Mouse (Mus musculus): ENCODE results near the gene Plscr4.

Plscr4 gene

GRCm38 (mm10) chr9:92504889-92505288 lies 47.7 kb downstream of the Plscr4 start:
- no peak for DNase-seq (ENCODE audit: low spot score in 2 of 2)

GRCm38 (mm10) chr9:92511696-92512095 lies 54.5 kb downstream of the Plscr4 start:
- no peak for DNase-seq (ENCODE audit: low spot score in 2 of 2)

DNA sequence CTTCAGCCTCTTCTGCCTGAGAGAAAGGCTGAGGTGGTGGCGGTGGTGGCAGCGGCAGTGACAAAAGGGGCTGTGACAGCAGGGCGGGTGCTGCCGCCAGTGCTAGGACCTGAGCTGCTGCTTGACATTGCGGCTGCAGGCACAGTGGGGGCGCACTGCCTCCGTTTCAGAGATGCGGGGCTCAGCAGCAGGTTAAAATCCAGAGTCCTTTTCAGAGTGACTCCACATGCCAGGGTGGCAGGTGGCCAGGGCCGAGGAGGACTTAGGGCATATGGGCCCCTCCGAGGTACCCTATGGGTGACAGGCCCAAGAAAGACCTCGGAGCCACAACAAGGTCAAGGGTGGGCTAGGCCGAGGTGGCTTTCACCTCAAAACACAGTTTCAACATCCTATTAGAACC lies 59.9 kb downstream of the Plscr4 start:
- no peak for DNase-seq (ENCODE audit: low spot score in 2 of 2)

- no peak for DNase-seq (ENCODE audit: low spot score in 2 of 2)
Observed at GRCm38 (mm10) chr9:92520751-92521150, 63.6 kb downstream of the Plscr4 start.

DNA sequence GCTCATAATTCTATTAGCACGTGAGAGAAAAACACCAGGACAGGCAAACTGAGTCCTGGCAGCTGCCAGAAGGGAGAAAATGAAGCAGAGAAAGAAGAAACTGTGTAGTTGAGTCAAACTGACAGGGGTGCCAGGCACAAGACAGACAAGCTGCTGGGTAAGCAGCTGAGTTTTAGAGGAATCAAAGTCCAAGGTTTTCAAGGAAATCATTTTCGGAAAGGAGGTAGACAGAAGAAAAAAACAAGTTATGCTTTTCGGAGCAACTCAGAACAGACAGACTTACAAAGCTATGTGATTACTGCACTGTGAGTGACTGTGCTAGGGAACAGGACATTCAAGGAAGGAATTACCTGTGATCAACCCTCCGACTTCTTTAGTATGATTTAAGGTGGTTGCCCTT lies 67.3 kb downstream of the Plscr4 start:
- DNase-seq (ENCODE audit: low spot score in 2 of 2) = no peak

DNA sequence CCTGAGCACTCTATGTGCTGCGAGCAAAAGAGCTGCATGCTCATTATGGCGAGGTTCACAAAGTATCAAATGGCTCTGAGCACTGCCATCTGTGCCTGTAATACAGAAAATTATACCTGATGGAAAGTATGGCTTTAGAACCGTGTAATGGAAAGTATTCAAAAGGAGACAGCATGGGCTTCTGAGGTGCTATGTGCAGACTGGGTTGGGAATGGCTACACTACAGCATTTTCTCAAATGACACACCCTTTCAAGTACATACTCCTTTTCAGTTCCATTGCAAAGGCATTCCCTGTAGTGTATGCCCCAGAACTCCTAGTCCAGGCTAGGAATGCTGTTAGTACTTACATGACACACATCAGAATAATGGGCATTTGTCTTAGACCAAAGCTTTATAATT lies 72.9 kb downstream of the Plscr4 start:
- no peak for DNase-seq (ENCODE audit: low spot score in 2 of 2)

DNA sequence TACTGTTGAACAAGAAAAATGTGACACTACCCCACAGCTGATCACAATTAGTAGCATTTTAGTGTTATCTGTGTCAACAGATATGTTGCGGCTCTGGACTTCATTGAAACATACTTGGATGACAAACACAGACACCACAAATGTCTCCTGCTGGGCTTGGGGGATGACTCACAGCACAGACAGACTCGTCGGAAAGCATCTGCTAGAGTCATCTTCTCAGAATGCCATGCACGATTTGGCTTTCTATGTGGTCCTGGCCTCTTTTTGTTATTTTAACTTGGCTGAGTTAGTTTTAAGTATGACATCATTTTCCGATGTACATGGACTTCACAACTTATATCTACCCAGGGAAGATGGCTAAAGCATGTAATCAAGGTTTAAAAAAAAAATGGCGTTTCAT lies 80.6 kb downstream of the Plscr4 start:
- DNase-seq (ENCODE audit: low spot score in 2 of 2) = no peak

DNA sequence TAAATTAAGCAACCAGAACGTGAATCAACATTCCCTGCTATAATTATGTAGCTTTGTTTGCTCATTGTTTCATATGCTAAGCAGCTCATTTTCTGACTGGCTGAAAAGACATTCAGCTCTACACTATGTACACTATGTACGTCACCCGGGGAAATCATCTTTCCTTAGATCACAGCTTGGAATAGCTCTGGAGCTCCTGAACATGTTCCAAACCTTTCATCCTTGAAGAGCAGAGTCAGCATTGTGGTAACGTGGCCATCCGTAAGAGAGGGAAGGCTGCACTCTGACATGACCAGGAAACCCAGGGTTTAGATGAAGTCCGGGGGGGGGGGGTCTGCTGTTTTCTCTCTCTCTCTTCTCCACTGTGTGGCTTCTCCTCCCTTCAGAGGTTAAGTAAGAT lies 81.0 kb downstream of the Plscr4 start:
- no peak for DNase-seq (ENCODE audit: low spot score in 2 of 2)
